Mouse (Mus musculus): ENCODE results near the gene Npas2. TPM values are rescaled to one million over a fixed set of nuclear protein-coding genes. Genes with fewer than 3 reads are reported as not detected.
A peak's percentile ranks its signal among the peaks of the same experiment; 100 is the strongest.

The Npas2 gene
- polyA plus RNA-seq, 1 experiment from 2014 or later = 0.59 TPM

DNA sequence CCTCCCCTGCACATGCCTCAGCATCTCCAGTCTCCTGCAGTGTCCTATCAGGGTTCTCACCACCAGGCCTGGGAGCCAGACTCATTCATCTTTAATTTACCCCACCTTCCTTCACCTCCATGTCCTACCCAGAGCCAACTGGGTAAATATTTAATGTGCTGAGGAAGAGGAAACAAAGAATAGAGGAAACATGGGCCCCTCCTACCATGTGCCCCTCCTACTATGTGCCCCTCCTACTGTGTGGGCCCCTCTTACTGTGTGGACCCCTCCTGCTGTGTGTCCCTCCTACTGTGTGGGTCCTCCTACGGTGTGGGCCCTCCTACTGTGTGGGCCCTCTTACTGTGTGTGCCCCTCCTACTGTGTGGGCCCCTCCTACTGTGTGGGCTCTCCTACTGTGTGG, 51.2 kb downstream of the Npas2 start:
- Histone ChIP-seq H3K4me1 (ENCODE audit: insufficient read depth) (no peaks in the 10 kb centered on the region), H3K9me3 (ENCODE audit: low read depth, low read length) (no peaks in the 10 kb centered on the region), H3K27ac (ENCODE audit: low read depth) (no peak overlapping the region), H3K9ac (no peak overlapping the region), H3K4me3 (ENCODE audit: low read depth, low read length) (no peak overlapping the region), H3K4me2 (no peak overlapping the region), H3K36me3 (ENCODE audit: insufficient read depth) (no peaks in the 10 kb centered on the region), H3K27me3 (ENCODE audit: insufficient read depth, low read length) (no peaks in the 10 kb centered on the region)
- WGBS = 19% methylated on average over 1 of the region's 1 CpGs
- TF ChIP-seq CTCF (IDR thresholded peaks at IDR 0.05; ENCODE audit: low read depth) = no peak
- DNase-seq (no peak), ATAC-seq (ENCODE audit: insufficient read depth) (no peak)

DNA sequence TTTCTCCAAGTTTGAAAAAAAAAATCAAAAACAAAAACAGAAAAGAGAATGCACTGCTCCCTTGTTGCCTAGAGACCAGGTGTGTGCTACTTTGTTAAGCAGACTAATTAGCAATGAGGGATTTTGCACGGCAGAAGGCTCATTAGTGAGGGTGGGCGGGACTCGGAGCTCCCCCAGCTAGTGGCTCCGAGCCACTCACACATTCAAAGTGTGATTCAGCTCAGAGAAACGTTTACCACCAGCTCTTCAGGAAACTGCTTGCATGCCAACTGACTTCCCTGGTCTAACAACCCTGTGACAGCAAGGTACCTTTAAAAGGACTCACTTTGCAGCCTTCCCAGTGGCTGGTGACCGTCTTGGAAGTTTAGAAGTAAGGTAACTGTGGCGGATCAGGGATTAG, 58.1 kb downstream of the Npas2 start:
- no peak for TF ChIP-seq CTCF (IDR thresholded peaks at IDR 0.05; ENCODE audit: low read depth)
- H3K4me1 ChIP-seq (ENCODE audit: insufficient read depth) = no peaks in the 10 kb centered on the region

DNA sequence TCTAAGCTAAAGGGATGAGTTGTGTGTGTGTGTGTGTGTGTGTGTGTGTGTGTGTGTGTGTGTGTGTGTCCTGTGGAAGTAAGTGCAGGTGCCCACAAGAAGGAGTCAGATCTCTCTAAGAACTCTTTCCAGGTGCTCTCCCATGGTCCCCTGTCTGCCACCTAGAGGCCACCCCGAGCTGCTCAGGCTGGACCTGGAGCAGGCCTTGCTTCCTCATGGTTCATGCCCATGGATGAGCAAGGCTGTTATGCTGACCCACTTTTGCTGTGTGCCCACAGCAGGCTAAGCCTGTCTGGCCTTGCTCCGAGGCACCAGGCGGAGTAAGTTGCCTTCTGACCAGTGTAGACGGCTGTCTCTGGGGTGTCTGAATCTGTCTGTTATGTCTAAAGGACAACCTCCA, 60.2 kb downstream of the Npas2 start:
- Histone ChIP-seq H3K36me3 (ENCODE audit: insufficient read depth) (no peaks in the 10 kb centered on the region), H3K4me3 (ENCODE audit: low read depth, low read length) (no peak overlapping the region), H3K9me3 (ENCODE audit: low read depth, low read length) (no peaks in the 10 kb centered on the region), H3K27ac (ENCODE audit: low read depth) (no peak overlapping the region), H3K4me1 (ENCODE audit: insufficient read depth) (no peaks in the 10 kb centered on the region), H3K9ac (no peak overlapping the region), H3K27me3 (ENCODE audit: insufficient read depth, low read length) (no peaks in the 10 kb centered on the region), H3K4me2 (no peak overlapping the region)
- 70% methylated on average over 4 of the region's 4 CpGs for WGBS
- DNase-seq (peak; percentile 16), ATAC-seq (ENCODE audit: insufficient read depth) (no peak)
- TF ChIP-seq CTCF (IDR thresholded peaks at IDR 0.05; ENCODE audit: low read depth) = peak; percentile 61

More for the DNA sequence above, 58.1 kb downstream of the Npas2 start:
- H3K27me3 ChIP-seq (ENCODE audit: insufficient read depth, low read length) = no peaks in the 10 kb centered on the region
- H3K36me3 ChIP-seq (ENCODE audit: insufficient read depth) = no peaks in the 10 kb centered on the region
- DNase-seq = no peak
- no peak overlapping the region for H3K27ac ChIP-seq (ENCODE audit: low read depth)
- H3K9me3 ChIP-seq (ENCODE audit: low read depth, low read length) = no peaks in the 10 kb centered on the region
- WGBS = 43% methylated on average over 7 of the region's 7 CpGs
- H3K9ac ChIP-seq = no peak overlapping the region
- H3K4me2 ChIP-seq = no peak overlapping the region
- ATAC-seq (ENCODE audit: insufficient read depth) = no peak
- no peak overlapping the region for H3K4me3 ChIP-seq (ENCODE audit: low read depth, low read length)

DNA sequence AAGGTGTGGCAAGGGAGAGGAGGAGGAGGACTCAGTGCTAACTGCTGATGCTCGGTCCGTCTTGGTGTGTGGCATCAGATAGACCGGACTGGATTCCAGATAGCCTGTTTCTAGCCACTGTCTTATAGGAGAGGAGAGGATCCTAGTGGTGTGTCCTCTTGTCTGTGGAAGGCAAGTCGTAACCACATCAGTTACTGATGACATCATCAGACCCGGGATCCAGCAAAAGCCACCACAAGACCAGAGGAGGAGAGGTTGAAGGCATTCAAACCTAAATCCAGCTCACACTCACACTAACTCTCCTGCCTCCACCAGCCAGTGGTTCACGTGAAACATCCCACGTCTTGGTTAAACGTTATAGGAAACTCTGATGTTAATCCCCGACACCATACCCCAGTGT, 62.5 kb downstream of the Npas2 start:
- H3K27ac ChIP-seq (ENCODE audit: low read depth) = no peak overlapping the region
- no peak overlapping the region for H3K4me3 ChIP-seq (ENCODE audit: low read depth, low read length)
- ATAC-seq (ENCODE audit: insufficient read depth) (no peak), DNase-seq (no peak)
- H3K4me1 ChIP-seq (ENCODE audit: insufficient read depth) = no peaks in the 10 kb centered on the region; the same call in 1 of the 2 replicates
- H3K4me2 ChIP-seq = no peak overlapping the region
- H3K9me3 ChIP-seq (ENCODE audit: low read depth, low read length) = no peaks in the 10 kb centered on the region
- H3K27me3 ChIP-seq (ENCODE audit: insufficient read depth, low read length) = no peaks in the 10 kb centered on the region
- H3K36me3 ChIP-seq (ENCODE audit: insufficient read depth) = no peaks in the 10 kb centered on the region
- no peak for TF ChIP-seq CTCF (IDR thresholded peaks at IDR 0.05; ENCODE audit: low read depth)
- no peak overlapping the region for H3K9ac ChIP-seq
- 88% methylated on average over 9 of the region's 9 CpGs for WGBS

- no peaks in the 10 kb centered on the region for H3K36me3 ChIP-seq (ENCODE audit: insufficient read depth)
- no peaks in the 10 kb centered on the region for H3K27me3 ChIP-seq (ENCODE audit: insufficient read depth, low read length)
- H3K9me3 ChIP-seq (ENCODE audit: low read depth, low read length) = no peaks in the 10 kb centered on the region
- H3K4me2 ChIP-seq = no peak overlapping the region
- H3K4me1 ChIP-seq (ENCODE audit: insufficient read depth) = no peaks in the 10 kb centered on the region; the same call in 1 of the 2 replicates
- WGBS = 83% methylated on average over 8 of the region's 8 CpGs
- ATAC-seq (ENCODE audit: insufficient read depth) = no peak
- H3K9ac ChIP-seq = no peak overlapping the region
- no peak overlapping the region for H3K27ac ChIP-seq (ENCODE audit: low read depth)
- H3K4me3 ChIP-seq (ENCODE audit: low read depth, low read length) = no peak overlapping the region
- no peak for TF ChIP-seq CTCF (IDR thresholded peaks at IDR 0.05; ENCODE audit: low read depth)
- DNase-seq = no peak
These were observed 63.2 kb downstream of the Npas2 start for GRCm38 (mm10) chr1:39256513-39257330.

- Histone ChIP-seq H3K9me3 (ENCODE audit: low read depth, low read length) (no peaks in the 10 kb centered on the region), H3K4me2 (no peak overlapping the region), H3K27ac (ENCODE audit: low read depth) (no peak overlapping the region), H3K4me3 (ENCODE audit: low read depth, low read length) (no peak overlapping the region), H3K9ac (no peak overlapping the region), H3K36me3 (ENCODE audit: insufficient read depth) (no peaks in the 10 kb centered on the region), H3K27me3 (ENCODE audit: insufficient read depth, low read length) (no peaks in the 10 kb centered on the region), H3K4me1 (ENCODE audit: insufficient read depth) (no peaks in the 10 kb centered on the region; the same call in 1 of the 2 replicates)
- ATAC-seq (ENCODE audit: insufficient read depth) (no peak), DNase-seq (no peak)
- 65% methylated on average over 3 of the region's 3 CpGs for WGBS
- TF ChIP-seq CTCF (IDR thresholded peaks at IDR 0.05; ENCODE audit: low read depth) = no peak
These were observed 63.7 kb downstream of the Npas2 start for GRCm38 (mm10) chr1:39257331-39257594.

DNA sequence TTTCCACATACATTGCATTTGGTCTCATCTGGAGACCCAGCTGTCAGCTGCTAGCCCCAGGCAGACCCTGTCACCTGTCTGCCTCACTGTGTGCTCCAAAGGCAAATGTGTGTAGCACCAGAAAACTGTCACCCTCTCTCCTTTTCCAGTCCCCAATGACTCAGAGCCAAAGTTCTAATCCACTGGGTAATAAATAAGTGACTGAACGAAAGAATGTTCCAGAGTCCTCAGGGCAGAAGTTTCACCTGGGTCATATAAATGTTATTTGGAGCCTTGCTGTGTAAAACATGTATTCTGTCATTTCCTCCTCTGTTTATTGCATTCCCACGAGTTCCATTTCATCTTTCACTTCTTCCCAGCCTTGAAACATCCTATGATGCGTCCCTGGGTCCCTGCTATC, 66.1 kb downstream of the Npas2 start:
- Histone ChIP-seq H3K4me1 (ENCODE audit: insufficient read depth) (no peaks in the 10 kb centered on the region; the same call in 1 of the 2 replicates), H3K9me3 (ENCODE audit: low read depth, low read length) (no peaks in the 10 kb centered on the region), H3K4me3 (ENCODE audit: low read depth, low read length) (no peak overlapping the region), H3K36me3 (ENCODE audit: insufficient read depth) (no peaks in the 10 kb centered on the region), H3K27me3 (ENCODE audit: insufficient read depth, low read length) (no peaks in the 10 kb centered on the region), H3K4me2 (no peak overlapping the region), H3K9ac (no peak overlapping the region), H3K27ac (ENCODE audit: low read depth) (no peak overlapping the region)
- no peak for TF ChIP-seq CTCF (IDR thresholded peaks at IDR 0.05; ENCODE audit: low read depth)
- ATAC-seq (ENCODE audit: insufficient read depth) (no peak), DNase-seq (no peak)
- WGBS = 44% methylated on average over 3 of the region's 3 CpGs
